Mouse (Mus musculus): ENCODE data around the gene Fcho1.
A peak's percentile ranks its signal among the peaks of the same experiment; 100 is the strongest.

- TF ChIP-seq POLR2A (IDR thresholded peaks at IDR 0.05; ENCODE audit: insufficient read depth, low read length): no peak
- TF ChIP-seq CTCF (IDR thresholded peaks at IDR 0.05; ENCODE audit: low read depth, low read length): no peak
- TF ChIP-seq EP300 (IDR thresholded peaks at IDR 0.05; ENCODE audit: insufficient read depth, low read depth, low read length): 0 out of 2 replicates have a peak, but pooled peaks have one; percentile 30
These were observed 49.3 kb downstream of the Fcho1 start, which contains the start of gene Jak3 for GRCm38 (mm10) chr8:71676020-71676741.

Measured in ES-Bruce4 (cell line).